Mouse (Mus musculus): Measurements from ENCODE around the gene Pced1a.

Gene Pced1a

DNA sequence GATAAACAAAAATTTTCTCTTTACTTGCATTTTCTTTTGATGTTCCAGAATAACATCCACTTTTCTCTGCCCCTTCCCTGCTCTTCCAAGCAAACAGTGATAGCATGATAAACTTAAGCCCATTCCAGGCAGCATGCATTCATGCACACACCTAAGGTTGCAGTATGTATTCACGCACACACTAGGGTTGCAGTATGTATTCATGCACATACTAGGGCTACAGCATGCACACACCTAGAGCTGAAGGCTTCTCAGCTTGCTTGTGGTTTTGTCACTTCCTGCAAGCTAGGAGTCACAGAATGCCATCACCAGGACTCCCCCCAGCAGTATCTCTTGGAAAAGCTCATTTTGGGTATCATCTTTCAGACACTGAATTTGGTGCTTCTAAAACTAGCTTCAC lies 12.3 kb upstream of the Pced1a start:
- no peak for DNase-seq (ENCODE audit: low spot score)

DNA sequence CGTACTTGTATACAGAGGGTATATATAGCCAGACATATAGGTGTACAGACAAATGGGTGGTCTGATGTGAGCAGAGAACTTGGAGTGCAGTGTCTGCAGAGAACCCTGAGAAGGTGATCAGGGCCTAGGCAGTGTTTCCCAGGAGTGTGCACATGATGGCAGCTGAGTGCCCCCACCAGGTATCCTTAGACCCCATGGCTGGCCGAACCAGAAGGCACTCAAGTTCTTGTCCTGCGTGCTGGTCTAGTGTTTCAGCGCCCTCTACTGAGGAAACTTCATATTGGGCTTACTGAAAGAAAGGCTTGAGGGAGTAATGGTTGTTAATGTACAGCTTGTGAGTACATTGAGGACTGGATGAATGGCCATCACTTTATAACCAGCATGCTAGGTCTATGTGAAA lies 8.7 kb upstream of the Pced1a start:
- peak; percentile 82 for DNase-seq (ENCODE audit: low spot score)

DNA sequence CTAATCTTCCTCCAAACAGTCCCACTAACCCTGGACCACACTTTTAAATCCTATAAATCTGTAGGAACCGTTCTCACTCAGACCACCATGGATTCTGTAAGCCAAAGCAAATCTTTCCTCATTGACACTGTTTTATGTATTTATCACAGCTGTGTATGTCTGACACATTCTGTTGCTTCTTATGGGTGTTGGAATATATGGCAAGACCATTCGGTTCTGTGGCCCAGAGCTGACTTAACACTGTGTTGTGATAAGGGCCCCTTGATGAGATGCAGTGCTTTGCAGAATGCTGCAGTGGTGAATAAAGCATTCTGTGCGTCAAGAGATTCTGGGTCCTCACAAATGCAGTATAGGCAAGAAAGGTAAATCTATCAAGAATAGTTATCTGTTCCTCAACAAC lies 7.7 kb upstream of the Pced1a start:
- DNase-seq (ENCODE audit: low spot score), result no peak

DNA sequence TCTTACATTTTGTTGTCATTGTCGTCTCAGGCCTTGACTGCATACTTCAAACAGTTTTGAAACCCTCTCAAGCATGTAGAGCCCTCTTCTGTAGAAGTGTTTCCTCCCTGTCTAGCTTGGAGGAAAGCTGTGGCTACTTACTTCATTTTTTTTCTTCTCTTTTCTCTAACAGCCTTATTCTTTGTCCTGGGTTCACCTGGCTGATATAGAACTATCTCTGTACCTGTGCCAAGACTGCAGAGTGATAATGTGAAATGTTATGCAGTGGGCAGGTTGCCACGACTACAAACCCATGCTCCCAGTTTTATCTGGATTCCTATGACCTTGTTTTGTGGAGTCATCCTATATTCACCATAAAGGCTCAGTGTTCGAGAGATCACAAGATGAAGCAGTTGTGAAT lies 6.0 kb upstream of the Pced1a start:
- no peak for DNase-seq (ENCODE audit: low spot score)

DNA sequence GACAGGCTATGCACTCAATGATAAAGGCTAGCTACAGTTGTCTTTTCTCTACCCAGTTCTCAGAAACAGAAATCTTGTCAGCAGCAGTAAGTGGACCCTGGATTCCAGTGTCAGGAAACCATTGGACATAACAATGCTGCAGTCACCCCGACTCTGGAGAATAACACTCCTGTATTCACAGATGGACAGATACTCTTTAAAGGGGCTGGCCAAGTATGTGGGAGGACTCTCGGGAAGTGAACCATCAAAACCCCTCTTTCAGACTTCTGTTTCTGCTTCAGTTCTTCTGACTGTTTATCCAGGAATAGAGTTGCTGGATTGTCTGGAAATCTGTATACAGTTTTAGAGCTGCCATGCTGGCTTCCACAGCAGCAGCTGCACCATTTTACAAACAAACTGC lies 5.3 kb upstream of the Pced1a start:
- DNase-seq (ENCODE audit: low spot score), result no peak

DNA sequence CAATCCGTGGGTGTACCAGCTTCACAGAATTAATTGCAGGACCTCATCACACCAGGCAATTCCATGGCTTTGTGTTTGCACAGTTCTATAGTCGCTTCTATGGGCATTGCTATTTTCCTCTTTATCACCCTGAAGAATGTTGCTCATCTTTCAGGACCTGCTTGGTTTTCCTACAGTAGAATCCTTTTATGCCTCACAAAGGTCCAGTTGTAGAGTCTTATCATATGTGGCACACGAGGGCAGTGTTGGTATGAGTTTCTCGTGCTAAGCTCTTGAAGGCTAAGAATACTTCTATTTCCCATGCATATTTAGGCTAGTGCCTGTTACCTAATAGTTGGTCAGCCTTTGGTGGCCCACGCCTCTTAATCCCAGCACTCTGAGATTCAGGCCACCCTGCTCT lies 611 bp upstream of the Pced1a start:
- peak; percentile 27 for DNase-seq (ENCODE audit: low spot score)

DNA sequence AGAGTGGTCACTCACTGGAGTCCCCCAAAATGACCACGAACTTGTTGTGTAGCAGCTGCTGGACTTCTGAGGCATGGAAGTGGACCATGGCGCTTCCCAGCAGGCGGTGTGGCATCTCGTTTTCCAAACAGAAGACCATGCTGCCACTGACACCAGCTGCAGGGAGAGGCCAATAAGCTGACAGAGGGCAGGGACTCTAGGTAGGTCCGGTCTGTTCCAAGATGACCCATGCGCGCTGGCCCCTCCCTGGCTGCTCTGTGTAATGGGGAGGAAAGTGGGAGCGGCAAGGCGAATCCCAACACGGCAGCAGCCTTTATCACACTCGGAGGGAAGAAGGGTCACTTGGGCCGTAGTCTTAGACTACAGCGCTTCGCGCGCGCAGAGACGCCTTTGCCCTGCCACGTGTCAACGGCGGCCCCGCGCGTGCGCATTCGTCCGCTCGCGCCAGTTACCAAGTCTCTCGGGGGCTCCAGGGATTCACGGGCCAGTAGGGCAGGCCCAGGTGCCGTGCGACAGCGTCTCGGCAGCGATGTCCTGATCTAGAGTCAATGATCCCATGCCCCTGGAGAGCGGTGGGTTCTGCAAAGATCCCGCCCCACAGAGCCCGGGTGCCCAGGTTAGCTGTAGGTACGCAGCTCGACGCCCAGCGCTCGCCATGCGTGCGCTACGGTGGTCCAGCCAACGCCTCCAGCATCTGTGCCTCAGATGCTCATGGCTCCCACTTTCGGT lies 940 bp downstream of the Pced1a start:
- peak; percentile 84 for DNase-seq (ENCODE audit: low spot score)

DNA sequence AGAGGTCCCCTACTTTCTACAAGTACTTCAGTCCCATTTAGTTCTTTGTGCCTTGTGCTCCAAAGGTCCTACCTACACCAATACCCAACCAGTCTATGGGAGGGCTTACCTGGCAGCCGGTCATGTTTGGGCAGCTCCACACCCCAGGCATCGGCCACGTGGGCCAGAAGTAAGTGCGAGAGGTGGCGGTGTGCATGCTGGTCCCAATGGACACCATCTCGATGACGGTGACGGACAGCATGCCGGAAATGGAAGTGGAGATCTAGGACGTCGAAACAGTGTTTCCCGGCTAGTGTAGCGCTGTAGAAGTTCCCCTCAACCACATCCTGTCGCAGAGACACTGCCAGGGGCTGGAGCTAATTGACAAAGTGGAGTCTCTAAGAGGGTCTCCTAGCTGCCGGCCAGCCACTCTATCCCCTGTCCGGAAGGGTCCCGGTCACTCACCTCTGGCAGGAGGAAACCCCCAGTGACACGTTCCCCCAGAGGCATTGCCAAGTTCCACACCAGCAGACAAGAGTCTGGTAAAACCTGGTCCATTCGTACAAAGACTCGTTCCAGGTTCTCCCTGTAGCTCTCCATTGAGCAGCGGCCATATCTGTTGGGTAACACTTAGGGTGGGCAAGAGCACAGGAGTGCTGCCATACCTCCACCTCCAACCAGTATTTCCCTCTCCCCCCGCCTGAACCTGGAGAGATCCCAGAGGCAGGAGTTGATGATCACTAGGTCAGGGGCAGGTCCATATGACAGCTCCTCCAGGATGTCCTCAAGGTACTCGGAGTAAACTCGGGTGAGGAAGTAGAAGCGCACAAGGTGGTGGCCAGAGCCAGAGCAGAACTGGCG lies 2.5 kb downstream of the Pced1a start:
- DNase-seq (ENCODE audit: low spot score), result no peak

DNA sequence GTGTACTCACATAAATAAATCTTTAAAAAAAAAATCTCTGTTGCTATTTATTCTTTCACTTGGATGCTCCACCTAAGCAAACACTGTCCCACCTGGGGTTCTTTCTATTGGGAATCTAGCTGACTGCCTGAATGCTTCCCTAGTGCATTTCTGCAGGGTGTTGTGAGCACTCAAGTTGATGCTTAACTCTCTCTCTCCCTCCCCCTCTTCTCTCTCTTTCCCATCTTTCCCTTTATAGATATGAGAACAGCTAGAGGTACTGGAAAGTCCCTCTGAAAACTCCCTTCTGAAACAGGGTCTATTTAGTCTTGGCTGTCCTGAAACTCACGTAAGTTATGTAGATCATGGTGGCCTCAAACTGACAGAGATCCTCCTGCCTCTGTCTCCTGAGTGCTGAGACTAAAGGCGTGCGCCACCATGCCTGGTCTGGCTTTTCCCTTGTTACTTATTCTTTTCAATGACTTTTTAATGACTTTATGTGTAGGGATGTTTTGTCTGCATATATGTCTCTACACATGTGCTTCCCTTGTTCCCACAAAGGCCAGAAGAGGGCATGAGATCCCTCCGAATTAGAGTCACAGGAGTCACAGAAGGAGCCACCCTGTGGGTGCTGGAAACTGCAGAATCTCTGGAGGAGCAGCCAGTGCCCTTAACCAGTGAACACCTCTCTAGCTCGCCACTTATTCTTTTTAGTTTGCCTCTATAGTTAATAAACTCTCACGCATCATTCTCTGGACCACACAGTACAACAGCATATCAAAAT lies 10.2 kb downstream of the Pced1a start:
- DNase-seq (ENCODE audit: low spot score), result no peak

DNA sequence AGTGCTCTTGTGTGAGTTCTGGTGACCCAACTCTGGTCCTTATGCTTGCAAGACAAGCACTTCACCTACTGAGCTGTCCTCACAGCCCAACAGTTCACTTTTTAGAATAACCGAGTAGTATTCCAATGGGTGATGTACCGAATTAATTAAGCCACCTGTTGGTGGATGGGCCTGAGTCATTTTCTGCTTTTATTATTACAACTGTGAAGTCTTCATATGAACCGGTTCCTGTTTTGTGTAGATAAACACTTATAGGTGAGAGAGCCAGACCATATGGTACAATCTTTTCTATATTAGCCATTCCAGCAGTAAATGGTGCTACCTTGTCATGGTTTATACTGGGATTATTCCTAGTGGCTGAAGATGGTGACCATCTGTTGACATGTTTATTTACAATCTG lies 11.7 kb downstream of the Pced1a start:
- DNase-seq (ENCODE audit: low spot score), result no peak

DNA sequence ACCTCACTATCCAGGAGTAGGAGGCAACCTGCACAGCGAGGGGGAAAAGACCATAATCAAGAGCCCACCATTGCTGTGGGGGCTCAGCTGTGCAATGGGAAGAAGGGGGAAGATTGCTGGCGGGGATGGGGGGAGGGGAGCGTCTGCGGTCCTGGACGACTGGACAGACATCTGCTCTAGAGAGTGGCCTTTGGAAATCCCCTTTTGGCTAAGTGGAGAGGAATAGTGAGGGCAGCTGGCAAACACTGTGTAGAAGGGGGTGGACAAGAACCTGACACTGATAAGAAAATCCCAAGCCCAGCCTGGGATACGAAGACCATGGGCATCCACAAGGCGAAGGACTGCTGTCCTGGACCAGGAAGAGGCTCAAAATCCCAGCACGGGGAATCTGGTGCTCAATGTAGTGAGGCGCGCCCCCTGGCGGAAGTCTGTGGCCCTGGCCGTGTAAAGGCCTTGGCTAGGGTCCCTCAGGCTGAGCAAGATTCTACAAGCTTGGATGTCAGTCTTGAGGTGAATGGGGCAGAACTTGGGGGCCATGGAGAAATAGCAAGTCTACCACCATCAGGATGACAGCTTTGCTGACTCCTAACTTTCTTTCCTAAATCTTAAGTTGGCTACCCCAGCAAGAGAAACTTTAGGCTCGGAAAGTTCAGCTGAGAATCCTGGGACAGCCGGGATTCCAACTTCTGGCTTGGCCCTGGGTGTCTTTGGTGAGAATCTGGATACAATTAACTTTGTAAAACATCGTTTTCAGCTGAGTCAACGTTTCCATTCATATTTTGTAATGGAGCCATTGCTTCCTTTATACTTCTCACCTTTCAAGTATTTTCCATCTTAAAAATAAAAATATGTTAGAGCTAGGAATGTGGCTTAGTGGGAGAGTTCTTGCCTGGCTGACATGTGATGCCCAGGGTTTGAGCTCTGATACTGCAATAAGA lies 12.7 kb downstream of the Pced1a start:
- peak; percentile 94 for DNase-seq (ENCODE audit: low spot score)

DNA sequence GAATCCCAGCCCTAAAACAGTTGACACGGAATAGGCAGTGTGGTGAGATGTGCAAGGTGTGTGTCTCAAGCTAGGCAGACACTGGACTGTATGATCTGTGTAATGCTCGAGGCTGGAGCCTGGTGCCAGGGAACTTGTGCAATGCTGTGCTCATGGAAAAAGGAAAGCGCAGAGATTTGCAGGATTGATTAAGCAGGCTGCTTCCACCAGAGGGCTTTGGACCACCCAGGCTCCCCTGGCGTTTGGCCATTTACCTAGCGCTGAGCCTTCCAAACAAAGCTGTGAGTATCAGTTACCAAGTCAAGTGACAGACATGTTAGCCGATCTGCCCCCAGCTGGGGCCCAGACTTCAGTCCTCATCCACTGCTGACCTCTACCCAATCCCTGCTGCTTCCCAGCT lies 16.3 kb downstream of the Pced1a start:
- DNase-seq (ENCODE audit: low spot score), result peak; percentile 53

DNA sequence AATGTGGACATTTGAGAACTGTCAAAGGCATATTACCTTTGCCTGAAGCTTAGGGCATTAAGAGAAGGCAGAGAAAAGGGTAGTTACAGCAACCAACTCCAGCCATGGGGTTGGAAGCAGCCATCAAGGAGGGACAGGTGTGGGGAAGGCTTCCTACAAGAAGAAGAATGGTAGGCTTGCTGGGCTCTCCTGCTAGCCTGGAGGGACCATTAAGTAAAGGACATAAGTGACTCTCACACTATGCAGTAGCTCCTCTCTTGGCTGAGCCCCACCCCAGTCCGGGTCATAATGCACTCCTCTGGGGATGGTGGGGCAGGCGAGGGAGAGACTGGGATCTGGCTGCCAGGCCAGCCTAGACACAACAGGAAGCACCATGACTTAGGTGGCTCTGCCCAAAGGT lies 18.3 kb downstream of the Pced1a start, which contains the start of gene Tmem239:
Tmem239 (plus strand) TSS at position 301 of the 400 bp plus-strand sequence.
- no peak for DNase-seq (ENCODE audit: low spot score)

DNA sequence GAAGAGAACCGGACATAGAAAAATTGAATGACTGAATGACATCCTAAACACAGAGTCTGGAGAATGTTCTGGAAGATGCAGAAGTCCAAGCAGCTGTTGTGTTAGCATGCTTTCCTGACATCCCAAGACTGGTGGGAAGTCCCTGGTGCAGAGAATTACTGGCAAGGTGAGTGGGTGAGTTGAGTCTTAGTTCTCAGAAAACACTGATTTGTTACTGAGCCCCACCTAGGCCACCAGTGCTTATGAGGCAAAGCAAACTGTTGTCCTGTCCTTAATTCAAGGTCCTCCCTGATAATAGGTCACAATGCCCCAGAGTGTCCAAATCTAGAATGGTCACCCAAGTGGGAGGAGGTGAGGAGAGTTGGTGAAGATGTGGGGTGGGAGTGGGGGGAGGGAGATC lies 19.6 kb downstream of the Pced1a start, which contains the start of the genes Gm28372 and 1700020A23Rik:
Gm28372 (plus strand) TSS at position 301 of the 400 bp plus-strand sequence.
1700020A23Rik (plus strand) TSS at position 321 of the 400 bp plus-strand sequence.
- no peak for DNase-seq (ENCODE audit: low spot score)

DNA sequence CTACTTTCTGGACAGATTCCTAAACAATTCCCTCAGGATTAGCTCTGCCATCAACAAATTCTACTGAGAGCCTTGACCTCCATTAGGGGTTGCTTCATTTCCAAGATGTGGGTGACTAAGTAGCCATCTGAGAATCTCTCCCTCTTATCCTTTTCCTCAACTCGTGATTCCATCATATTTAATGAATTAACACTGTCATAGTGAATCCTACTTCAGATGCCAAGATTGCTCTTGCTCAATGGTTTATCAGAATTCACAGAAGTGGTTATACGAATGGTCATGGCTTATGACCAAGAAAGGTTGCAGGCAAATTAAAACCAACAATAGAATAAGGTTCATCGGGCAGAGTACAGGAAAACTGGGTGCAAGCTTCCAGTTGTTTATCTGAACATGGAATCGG lies 22.6 kb downstream of the Pced1a start:
- DNase-seq (ENCODE audit: low spot score), result no peak

DNA sequence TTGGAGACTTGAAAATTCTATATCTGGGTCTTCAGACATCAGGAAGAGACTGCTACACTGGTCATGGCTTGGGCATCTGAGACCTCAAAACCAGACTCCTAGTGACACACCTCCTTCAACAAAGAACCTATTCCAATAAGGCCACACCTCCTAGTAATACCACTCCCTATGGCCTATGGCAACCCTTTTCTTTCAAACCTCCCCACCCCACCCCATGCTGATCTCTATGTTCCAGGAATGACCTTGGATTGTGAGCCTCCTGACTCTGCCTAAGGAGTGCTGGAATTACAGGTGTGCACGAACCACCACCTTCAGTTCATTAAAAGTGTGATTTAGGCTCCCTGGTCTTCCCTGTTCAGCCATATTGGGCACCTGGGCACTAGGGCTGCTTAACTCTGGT lies 24.5 kb downstream of the Pced1a start:
- DNase-seq (ENCODE audit: low spot score), result no peak

DNA sequence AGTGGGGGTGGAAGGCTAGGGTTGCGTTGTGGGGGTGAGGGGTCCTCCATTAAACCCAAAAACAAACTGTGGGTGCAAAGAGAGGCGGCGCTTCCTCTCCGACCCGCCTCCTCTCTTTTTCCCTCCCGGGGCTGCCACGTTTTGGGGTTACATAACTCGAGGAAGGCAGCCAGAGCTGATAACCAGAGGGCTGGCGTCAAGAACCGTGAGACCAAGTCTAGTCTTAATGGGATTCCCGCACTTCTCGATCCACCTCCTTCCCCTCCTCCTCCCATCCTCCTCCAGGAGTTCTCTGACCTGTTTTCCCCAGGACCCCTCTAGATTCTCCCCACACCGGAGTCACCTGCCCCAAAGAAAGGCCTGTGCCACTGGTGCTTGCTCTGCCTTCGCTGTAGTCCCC lies 26.4 kb downstream of the Pced1a start:
- no peak for DNase-seq (ENCODE audit: low spot score)

DNA sequence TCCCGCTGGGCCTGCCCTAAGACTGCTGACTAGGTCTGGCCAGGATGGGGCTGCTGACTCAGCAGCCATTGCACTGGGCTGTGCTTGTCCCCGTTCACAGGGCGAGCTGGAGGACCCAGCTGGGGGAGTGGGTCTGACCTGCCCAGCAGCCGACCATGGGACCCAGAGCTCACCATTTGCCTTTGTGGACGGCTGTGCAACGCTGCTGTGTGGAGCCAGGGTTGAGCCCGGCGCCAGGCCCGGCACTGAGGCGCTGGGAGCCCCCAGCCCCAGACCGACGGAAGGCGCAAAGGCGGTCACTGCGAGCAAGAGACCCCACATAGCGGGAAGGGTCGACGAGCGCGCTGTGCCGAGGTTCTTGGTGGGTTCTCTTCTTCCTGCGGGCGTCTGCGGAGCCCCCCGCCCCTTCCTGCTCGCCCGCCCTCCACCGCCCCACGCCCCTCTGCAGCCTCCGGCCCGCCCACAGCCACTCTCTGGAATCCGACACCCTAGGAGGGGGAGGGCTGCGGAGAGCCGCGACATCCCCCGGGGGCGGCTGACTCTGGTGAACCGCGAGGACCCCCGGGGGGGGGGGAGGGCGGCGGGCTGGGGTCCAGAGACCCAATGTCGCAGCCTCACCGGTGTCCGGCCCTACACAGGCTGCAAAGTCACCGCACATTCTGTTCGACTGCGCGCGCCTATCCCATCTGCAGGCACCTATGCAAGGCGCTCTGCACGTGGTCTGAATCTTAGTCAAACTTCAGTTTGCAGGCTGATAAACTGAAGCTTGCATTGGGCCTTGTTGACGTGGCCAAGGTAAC lies 27.1 kb downstream of the Pced1a start, which contains the start of gene Cpxm1:
Cpxm1 (minus strand) TSS at position 389 of the 800 bp plus-strand sequence.
- DNase-seq (ENCODE audit: low spot score), result peak; percentile 67

DNA sequence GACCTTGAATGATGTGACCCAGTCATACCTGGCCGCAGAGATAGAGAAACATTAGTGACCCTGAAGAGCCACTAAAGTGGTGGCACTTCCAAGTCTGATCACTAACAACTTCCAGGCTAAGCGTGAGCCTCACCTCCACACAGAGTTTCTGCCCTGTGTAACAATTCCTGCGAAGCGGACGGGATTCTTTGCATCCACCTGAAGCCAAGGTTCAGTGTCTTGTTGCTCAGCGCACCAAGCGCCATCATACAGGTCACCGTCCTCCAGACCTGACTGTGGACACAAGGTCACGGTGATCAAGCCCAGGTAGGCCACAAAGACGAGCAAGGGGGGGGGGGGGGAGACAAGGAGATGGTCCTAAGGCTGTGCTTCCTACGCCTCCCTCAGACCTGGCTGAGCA lies 28.8 kb downstream of the Pced1a start:
- DNase-seq (ENCODE audit: low spot score), result no peak

DNA sequence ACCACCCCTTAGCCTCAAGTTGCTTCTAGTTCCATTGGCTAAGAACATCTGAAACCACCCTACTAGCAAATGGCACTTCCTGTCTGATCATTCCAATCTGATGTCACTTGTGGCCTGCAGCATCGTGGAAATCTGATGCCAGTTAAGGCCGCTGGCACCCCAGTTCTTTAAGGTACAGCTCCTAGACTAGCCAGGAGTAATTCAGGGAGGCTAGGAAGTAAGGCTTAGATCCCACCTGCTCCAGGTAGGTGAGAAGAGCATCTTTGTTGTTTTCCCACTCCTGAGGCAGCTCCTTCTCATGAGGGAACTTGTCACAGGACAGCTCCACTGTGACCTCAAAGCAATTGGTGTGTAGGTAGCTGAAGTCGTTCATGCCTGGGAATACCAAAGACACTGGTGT lies 31.7 kb downstream of the Pced1a start:
- DNase-seq (ENCODE audit: low spot score), result no peak
